Mouse (Mus musculus): Measurements from ENCODE around the gene Nup210. TPM values are rescaled to one million over a fixed set of nuclear protein-coding genes. Genes with fewer than 3 reads are reported as not detected.
"Not testable (repeated sequence)": the region's sequence is repeated elsewhere in the genome, so short reads cannot be mapped to it uniquely, and the experiment has no call there.

Nup210 gene
- total RNA-seq, 4 experiments from 2014 or later: 17.1 to 30.9 (median 20.7) TPM

DNA sequence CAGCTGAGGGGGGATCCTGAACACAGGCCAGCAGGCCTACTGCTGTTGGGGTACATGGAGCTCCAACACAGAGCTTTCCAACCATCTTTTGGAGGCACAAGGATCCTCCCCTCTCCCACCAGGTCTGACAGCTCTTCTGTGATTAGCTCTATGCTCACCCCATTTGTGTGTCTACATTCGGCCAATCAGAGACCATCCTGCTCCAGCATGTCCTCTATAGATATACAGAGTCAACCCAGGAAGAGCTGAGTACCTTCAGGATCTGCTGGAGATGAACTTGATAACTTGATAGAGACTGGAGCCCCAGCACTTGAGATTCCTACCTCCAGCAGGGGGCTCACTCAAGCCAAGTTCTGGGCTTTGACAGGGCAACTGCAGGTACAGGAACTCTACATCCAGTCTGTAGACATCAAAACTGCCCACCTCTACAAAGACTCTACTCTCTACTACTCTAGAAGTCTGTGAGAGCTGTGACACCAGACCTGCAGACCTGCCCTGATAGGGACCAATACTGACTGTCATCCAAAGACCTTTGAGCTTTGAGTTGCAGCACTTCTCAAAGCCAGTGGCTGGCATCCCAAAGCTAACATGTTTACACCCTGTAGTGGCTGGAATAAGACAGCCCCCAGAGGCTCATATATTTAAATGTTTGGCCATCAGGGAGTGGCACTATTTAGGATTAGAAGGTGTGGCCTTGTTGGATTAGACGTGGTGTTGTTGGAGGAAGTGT is 11.1 kb downstream of the Nup210 start:
- no peak for DNase-seq (ENCODE audit: low spot score in 2 of 2)

DNA sequence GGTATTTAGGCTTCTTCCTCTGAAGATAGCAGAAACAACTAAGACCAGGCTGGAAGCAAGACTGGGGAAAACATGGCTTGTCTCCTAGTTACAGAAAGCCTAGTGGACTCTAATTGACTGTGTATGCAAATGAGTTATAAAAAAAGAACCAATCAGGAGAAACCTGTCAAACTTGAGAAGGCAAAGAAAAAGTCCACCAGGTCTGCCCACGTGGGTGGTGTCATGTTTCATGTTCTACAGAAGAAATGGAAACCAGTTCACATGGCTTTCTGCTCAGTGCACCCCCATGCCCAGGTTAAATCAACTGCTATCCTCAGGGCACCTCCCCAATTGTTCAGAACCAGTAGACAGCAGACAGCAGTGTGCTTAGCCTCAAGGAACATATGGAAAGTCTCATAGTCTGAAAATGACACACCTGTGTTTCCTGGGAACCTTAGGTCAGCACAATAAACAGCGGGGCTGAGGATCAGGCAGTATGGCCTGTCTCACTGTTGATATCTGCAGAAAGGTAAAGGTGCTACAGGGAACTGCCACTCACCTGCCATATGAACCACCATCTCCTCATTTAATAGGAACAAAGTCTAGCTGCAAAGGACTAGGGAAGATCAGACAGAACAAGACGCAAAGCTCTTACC is 11.7 kb downstream of the Nup210 start:
- DNase-seq (ENCODE audit: low spot score in 2 of 2): no peak

DNA sequence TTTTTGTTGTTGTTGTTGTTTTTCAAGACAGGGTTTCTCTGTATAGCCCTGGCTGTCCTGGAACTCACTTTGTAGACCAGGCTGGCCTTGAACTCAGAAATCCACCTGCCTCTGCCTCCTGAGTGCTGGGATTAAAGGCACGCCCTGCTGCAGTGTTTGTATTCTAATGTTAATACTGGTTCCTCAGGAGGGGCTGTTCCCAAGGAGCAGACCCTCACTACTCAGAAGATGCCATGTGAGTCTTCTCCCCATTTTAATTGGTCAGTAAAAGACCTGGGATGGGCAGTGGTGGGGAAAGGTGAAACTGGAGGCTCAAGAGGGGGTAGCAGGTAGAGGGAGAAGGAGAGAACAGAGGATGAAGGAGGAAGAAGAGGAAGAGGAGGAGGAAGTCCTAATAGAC is 13.2 kb downstream of the Nup210 start:
- DNase-seq (ENCODE audit: low spot score in 2 of 2): not testable (repeated sequence)

GRCm38 (mm10) chr6:91100621-91101020 is 16.0 kb downstream of the Nup210 start:
- DNase-seq (ENCODE audit: low spot score in 2 of 2): no peak

GRCm38 (mm10) chr6:91097879-91098278 is 18.8 kb downstream of the Nup210 start:
- DNase-seq (ENCODE audit: low spot score in 2 of 2): no peak

- peak; percentile 28 to 50 for DNase-seq (ENCODE audit: low spot score in 2 of 2)
Observed at GRCm38 (mm10) chr6:91095072-91095601, 21.5 kb downstream of the Nup210 start.

GRCm38 (mm10) chr6:91092216-91092899 is 24.3 kb downstream of the Nup210 start:
- no peak for DNase-seq (ENCODE audit: low spot score in 2 of 2)

GRCm38 (mm10) chr6:91085114-91085892 is 31.3 kb downstream of the Nup210 start:
- DNase-seq (ENCODE audit: low spot score in 2 of 2): no peak

DNA sequence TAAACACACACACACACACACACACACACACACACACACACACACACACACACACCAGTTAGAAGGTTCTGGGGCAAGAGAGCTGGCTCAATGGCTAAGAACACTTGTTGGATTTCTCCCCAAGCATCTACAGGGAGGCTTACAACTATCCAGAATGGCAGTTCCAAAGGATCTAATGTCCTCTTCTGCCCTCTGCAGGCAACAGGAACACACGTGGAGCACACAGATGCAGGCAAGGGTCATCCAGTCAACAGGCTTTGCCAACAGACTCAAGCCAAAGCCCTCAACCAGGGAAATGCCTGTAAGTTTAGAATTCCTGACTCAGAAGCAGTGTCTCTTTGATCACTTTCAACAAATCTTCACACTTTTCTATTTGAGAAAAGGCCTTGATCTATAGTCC is 36.6 kb downstream of the Nup210 start:
- DNase-seq (ENCODE audit: low spot score in 2 of 2): no peak

DNA sequence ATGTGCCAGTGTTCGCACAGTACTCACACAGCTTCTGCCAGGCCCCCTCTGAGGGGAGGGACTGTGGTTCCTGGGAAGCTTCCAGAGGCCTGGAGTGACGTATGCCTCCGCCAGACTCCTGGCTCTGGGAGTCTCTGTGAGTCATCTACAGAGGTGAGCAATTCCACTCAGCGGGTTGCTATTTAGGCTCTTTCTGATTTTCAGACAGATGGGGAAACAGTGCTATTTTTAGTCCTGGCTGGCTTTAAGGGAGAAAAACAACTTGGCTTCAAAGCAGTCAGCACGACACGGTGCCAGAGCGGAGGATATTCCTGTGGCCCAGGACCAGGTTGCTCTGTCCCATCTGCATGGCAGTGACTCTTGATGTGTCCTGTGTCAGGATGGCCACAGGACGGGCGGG is 40.4 kb downstream of the Nup210 start:
- DNase-seq (ENCODE audit: low spot score in 2 of 2): peak; percentile 73 to 84

GRCm38 (mm10) chr6:91068511-91068910 is 48.1 kb downstream of the Nup210 start:
- no peak for DNase-seq (ENCODE audit: low spot score in 2 of 2)

- no peak for DNase-seq (ENCODE audit: low spot score in 2 of 2)
Observed at GRCm38 (mm10) chr6:91067048-91067447, 49.6 kb downstream of the Nup210 start.

GRCm38 (mm10) chr6:91061296-91061695 is 55.3 kb downstream of the Nup210 start:
- DNase-seq (ENCODE audit: low spot score in 2 of 2): no peak

DNA sequence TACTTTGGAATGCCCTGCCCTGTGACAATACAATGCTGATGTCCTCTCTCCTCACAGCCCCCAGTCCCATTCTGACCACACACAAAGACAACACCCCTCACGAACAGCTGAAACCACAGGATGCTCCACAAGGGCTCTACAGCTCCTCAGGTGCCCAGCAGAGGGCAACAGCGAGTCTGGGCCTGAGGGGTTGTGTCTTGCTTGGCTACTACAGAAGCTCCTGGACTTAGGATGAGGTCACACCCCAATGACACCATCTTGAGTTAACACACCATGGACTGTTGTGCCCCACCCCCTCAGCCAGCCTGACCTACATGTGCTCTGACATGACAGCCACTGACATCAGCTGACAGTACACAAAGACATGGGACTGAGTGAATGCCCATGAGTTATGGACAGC is 56.9 kb downstream of the Nup210 start:
- peak in 1 of 2 experiments; percentile 23 for DNase-seq (ENCODE audit: low spot score in 2 of 2)

DNA sequence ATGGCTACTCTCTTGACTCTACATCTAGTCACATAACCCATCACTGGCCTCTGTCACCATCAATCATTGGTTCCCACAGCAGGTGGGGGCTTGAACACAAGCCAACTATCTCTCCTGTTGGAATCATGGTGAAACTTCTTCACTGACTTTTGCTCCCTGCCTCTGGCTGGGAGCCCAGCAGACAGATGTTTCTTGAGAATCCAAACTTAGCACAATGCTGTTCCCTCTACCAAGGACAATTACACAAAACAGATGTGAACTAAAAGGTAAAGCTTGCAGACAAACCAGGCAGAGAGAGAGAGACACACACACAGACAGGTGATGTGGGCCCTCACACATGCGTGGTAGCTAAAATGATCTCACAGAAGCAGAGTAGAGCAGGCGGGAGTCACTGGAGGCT is 58.6 kb downstream of the Nup210 start:
- DNase-seq (ENCODE audit: low spot score in 2 of 2): no peak

DNA sequence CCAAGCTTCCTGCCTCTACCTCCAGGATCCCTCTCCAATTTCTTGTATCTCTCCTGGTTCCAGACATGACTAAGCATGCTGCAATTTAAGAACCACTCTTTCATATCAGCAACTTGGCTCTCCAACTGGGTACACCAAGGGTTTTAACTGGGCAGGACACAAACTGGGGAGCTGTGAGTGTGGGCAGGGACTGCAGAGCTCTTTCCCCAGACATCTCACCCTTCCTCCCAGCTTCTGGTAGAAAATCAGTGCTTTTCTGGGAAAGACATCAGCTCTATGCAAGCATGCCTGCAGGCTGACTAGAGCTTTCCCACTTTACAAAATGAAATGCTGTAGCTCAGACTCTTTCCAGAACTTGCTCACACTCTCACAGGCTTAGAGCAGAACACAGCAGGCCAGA is 60.3 kb downstream of the Nup210 start:
- no peak for DNase-seq (ENCODE audit: low spot score in 2 of 2)

- no peak for DNase-seq (ENCODE audit: low spot score in 2 of 2)
Observed at GRCm38 (mm10) chr6:91052572-91052971, 64.1 kb downstream of the Nup210 start.

- no peak for DNase-seq (ENCODE audit: low spot score in 2 of 2)
Observed at GRCm38 (mm10) chr6:91048019-91048418, 68.6 kb downstream of the Nup210 start.

DNA sequence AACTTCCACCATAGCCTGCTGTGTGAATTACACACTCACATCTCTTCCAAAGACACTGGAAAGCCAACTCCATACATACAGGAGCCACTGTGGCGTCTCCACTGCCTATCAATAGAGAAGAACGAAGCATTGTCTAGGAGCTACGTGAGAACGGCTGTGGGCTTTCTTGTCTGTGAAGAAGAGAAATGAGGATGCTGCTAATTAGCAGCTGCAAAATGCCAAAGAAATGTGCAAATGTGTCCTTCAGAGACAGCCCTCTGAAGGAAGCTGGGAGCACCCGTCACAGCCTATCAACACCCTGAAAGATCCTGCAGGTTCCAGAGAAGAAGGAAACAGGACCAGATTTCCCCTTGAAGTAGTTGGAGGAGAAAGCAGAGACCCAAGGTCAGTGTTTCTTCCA is 69.2 kb downstream of the Nup210 start:
- no peak for DNase-seq (ENCODE audit: low spot score in 2 of 2)

GRCm38 (mm10) chr6:91046184-91046583 is 70.4 kb downstream of the Nup210 start:
- no peak for DNase-seq (ENCODE audit: low spot score in 2 of 2)

DNA sequence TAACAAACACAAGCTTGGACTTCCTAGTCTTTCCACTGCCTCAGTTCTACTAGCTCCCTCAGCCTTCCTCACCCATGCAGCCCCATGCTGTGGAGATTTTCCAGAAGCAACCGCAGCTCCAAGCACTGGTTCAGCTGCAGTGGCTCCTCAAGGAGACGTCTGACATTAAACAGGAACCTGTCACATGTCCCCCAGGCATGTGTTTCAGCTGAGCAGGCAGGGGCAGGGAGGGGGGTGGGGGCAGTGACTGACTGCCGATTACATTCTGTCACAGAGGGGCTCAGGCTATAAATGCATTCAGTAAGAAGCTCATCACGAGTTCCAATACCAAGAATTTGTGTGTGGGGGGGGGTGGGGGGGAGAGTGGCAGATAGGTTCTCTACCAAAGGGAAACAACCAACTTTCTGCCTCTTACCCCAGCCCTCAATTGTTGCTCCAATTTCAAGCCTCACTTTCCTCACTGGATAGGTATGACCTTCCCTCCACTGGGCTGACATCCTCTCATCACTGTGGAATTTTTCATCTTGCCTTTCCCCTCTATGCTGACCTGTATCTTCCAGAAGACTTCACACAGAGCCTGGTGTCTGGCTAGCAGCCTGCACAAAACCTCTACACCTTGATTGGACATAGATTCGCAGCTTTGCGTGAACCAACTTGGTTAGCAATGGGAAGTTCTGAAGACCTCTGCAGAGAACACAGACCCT is 71.8 kb downstream of the Nup210 start:
- no peak for DNase-seq (ENCODE audit: low spot score in 2 of 2)

Data from layer of hippocampus, adult 8-10 months (tissue).